Mouse (Mus musculus) cerebellum, adult (tissue): ENCODE measurements around the gene Ablim1.
A peak's percentile ranks its signal among the peaks of the same experiment; 100 is the strongest.

ENCODE experiments used
- ATAC-seq: cut with Nextera tagmentation; 2 replicates; pipeline ENCODE4 v1.9.2; 2017; ENCODE audit warnings: mild to moderate bottlenecking, moderate library complexity, mixed read lengths; ENCODE audit not compliant: insufficient number of reproducible peaks, low FRiP score, low TSS enrichment

The Ablim1 gene

GRCm38 (mm10) chr19:57230996-57231395, 83.7 kb downstream of the Ablim1 start:
- no peak for ATAC-seq

GRCm38 (mm10) chr19:57229161-57229560, 85.6 kb downstream of the Ablim1 start:
- no peak for ATAC-seq

GRCm38 (mm10) chr19:57228576-57228975, 86.1 kb downstream of the Ablim1 start:
- no peak for ATAC-seq

GRCm38 (mm10) chr19:57224390-57224789, 90.3 kb downstream of the Ablim1 start:
- no peak for ATAC-seq

- no peak for ATAC-seq
These were observed 91.0 kb downstream of the Ablim1 start for GRCm38 (mm10) chr19:57223686-57224085.

GRCm38 (mm10) chr19:57222657-57223056, 92.1 kb downstream of the Ablim1 start:
- ATAC-seq, result no peak

GRCm38 (mm10) chr19:57221684-57222235, 93.0 kb downstream of the Ablim1 start:
- ATAC-seq, result no peak

GRCm38 (mm10) chr19:57219758-57220157, 95.0 kb downstream of the Ablim1 start:
- ATAC-seq, result no peak

- no peak for ATAC-seq
These were observed 97.6 kb downstream of the Ablim1 start for GRCm38 (mm10) chr19:57217161-57217560.

GRCm38 (mm10) chr19:57215527-57215926, 99.2 kb downstream of the Ablim1 start:
- no peak for ATAC-seq

- no peak for ATAC-seq
These were observed 102.3 kb downstream of the Ablim1 start for GRCm38 (mm10) chr19:57212406-57212805.

- peak; percentile 94 for ATAC-seq
These were observed 103.1 kb downstream of the Ablim1 start for GRCm38 (mm10) chr19:57211444-57212111.

- ATAC-seq, result no peak
These were observed 103.8 kb downstream of the Ablim1 start for GRCm38 (mm10) chr19:57210924-57211323.

- ATAC-seq, result no peak
These were observed 110.6 kb downstream of the Ablim1 start for GRCm38 (mm10) chr19:57204101-57204500.

- ATAC-seq, result no peak
These were observed 112.2 kb downstream of the Ablim1 start for GRCm38 (mm10) chr19:57202554-57202953.

- no peak for ATAC-seq
These were observed 113.6 kb downstream of the Ablim1 start for GRCm38 (mm10) chr19:57201090-57201483.

GRCm38 (mm10) chr19:57200477-57201089, 114.1 kb downstream of the Ablim1 start:
- ATAC-seq, result no peak

GRCm38 (mm10) chr19:57199361-57199760, 115.4 kb downstream of the Ablim1 start:
- ATAC-seq, result no peak

GRCm38 (mm10) chr19:57198531-57198930, 116.2 kb downstream of the Ablim1 start:
- ATAC-seq, result 0 out of 2 replicates have a peak, but pooled peaks have one; percentile 36

GRCm38 (mm10) chr19:57198029-57198428, 116.7 kb downstream of the Ablim1 start:
- ATAC-seq, result no peak

- no peak for ATAC-seq
These were observed 117.5 kb downstream of the Ablim1 start for GRCm38 (mm10) chr19:57197043-57197817.
